Mouse (Mus musculus): ENCODE data around the gene Ecm1. TPM values are rescaled to one million over a fixed set of nuclear protein-coding genes. Genes with fewer than 3 reads are reported as not detected.
A peak's percentile ranks its signal among the peaks of the same experiment; 100 is the strongest.
"Not testable (repeated sequence)": the region's sequence is repeated elsewhere in the genome, so short reads cannot be mapped to it uniquely, and the experiment has no call there.

Ecm1 gene
- polyA plus RNA-seq, 1 experiment from 2014 or later: 254 TPM

DNA sequence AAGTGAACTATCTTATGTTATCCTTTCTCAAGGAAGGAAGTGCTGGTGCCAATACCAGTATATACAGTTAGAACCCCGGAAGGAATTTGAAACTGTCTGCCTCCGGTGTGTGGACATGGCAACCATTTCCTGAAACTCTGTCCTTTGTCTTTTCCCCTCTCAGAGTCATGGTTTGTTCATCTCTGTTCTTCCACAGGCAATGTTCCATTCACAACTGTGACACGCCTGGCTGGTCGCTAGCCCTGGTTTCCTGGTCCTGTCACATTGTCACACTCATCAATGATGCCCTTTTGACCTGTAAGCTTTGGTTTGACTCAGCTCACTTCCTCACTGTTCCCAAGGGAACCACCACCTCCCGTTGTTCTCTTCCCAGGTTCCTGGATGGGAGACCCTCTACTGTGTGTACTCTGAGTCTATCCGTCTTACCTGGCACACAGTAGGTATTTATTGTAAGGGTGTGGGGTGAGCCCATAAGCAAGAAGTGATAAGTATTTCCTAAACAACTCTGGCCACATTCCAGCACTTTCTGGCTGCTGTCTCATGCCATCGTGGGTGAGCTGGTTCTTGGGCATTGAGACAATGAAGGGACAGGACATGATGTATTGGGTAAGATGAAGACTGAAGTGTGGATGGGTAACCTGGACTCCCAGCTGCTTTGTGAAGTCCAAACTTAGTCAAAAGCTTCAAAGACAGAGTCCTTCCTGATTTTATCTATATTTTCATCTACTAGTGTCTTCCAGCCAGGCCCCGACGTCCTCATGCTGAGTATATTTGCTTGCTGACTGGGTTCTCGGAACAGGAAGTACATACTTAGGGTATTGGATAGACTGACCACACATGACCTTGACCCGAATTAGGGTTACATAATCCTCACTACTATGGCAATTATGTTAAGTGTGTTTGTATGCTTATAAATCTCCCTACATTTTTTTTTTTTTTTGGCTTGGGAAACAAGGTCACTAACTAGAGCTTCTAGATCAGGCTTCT lies 45.3 kb downstream of the Ecm1 start:
- TF ChIP-seq CTCF (IDR thresholded peaks at IDR 0.05; ENCODE audit: low read depth): no peak
- no peak for TF ChIP-seq EP300 (optimal IDR thresholded peaks at IDR 0.05)
- Histone ChIP-seq H3K36me3 (ENCODE audit: control insufficient read depth, insufficient read depth, low read length) (no peaks in the 10 kb centered on the region), H3K9me3 (ENCODE audit: control insufficient read depth, low read length) (no peaks in the 10 kb centered on the region), H3K4me3 (ENCODE audit: low read depth, low read length) (no peak overlapping the region), H3K27me3 (ENCODE audit: control insufficient read depth, insufficient read depth, low read length) (no peaks in the 10 kb centered on the region), H3K4me1 (replicated peaks; ENCODE audit: control insufficient read depth, insufficient read depth) (peaks cover 10% of the 10 kb centered on the region; the same call in 1 of the 2 replicates), H3K27ac (replicated peaks) (peak overlapping the region; percentile 41), H3K9ac (ENCODE audit: low read length) (no peak overlapping the region), H3K4me2 (replicated peaks; ENCODE audit: low read depth) (no peak overlapping the region)
- DNase-seq (ENCODE audit: low spot score) (peak; percentile 37), ATAC-seq (ENCODE audit: low FRiP score, low TSS enrichment) (peak; percentile 65)
- WGBS: 48% methylated on average over 11 of the region's 11 CpGs

DNA sequence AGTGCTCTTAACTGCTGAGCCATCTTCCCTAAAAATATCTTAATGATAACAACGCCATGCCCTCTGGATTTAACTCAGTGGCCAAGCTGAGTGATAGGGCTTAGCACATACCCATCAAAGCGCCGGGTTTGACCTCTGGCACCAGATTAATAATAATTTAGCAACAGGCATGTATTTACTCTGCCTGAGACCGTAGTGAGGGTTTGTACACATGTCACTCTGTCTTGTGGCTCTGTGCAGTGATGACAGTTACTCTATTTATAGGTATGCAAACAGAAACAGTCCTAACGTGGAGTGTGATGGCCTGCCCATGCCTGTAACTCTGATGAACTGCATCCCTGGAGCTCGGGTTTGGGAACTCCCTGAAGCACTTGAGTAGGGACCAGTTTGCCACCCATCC lies 46.7 kb downstream of the Ecm1 start:
- H3K4me2 ChIP-seq (replicated peaks; ENCODE audit: low read depth): no peak overlapping the region
- TF ChIP-seq EP300 (optimal IDR thresholded peaks at IDR 0.05) (no peak), CTCF (IDR thresholded peaks at IDR 0.05; ENCODE audit: low read depth) (no peak)
- H3K4me3 ChIP-seq (ENCODE audit: low read depth, low read length): no peak overlapping the region
- no peaks in the 10 kb centered on the region for H3K36me3 ChIP-seq (ENCODE audit: control insufficient read depth, insufficient read depth, low read length)
- H3K27ac ChIP-seq (replicated peaks): no peak overlapping the region
- DNase-seq (ENCODE audit: low spot score) (no peak), ATAC-seq (ENCODE audit: low FRiP score, low TSS enrichment) (no peak)
- no peaks in the 10 kb centered on the region for H3K9me3 ChIP-seq (ENCODE audit: control insufficient read depth, low read length)
- H3K4me1 ChIP-seq (replicated peaks; ENCODE audit: control insufficient read depth, insufficient read depth): peaks cover 10% of the 10 kb centered on the region; the same call in 1 of the 2 replicates
- H3K9ac ChIP-seq (ENCODE audit: low read length): no peak overlapping the region
- no peaks in the 10 kb centered on the region for H3K27me3 ChIP-seq (ENCODE audit: control insufficient read depth, insufficient read depth, low read length)
- 41% methylated on average over 6 of the region's 6 CpGs for WGBS

DNA sequence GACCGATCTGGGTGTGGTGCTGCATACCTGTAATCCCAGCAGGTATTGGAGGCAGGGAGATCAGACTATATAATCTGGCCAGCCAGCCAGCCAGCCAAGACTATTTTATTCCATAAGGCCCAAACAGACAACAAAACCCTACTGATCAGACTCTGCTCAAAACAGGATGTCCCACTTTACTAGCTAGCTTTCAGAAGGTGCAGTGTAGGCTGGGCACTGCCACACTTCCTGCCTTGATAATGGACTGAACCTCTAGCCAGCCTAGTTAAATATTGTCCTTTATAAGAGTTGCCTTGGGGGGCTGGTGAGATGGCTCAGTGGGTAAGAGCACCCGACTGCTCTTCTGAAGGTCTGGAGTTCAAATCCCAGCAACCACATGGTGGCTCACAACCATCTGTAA lies 48.8 kb downstream of the Ecm1 start:
- not testable (repeated sequence) for H3K27me3 ChIP-seq (ENCODE audit: control insufficient read depth, insufficient read depth, low read length); DNase-seq (ENCODE audit: low spot score); ATAC-seq (ENCODE audit: low FRiP score, low TSS enrichment); H3K4me2 ChIP-seq (replicated peaks; ENCODE audit: low read depth); H3K9me3 ChIP-seq (ENCODE audit: control insufficient read depth, low read length); H3K36me3 ChIP-seq (ENCODE audit: control insufficient read depth, insufficient read depth, low read length); H3K4me1 ChIP-seq (replicated peaks; ENCODE audit: control insufficient read depth, insufficient read depth); H3K9ac ChIP-seq (ENCODE audit: low read length); H3K4me3 ChIP-seq (ENCODE audit: low read depth, low read length)
- H3K27ac ChIP-seq (replicated peaks): peak overlapping the region; percentile 97
- 94% methylated on average over 2 of the region's 2 CpGs for WGBS

DNA sequence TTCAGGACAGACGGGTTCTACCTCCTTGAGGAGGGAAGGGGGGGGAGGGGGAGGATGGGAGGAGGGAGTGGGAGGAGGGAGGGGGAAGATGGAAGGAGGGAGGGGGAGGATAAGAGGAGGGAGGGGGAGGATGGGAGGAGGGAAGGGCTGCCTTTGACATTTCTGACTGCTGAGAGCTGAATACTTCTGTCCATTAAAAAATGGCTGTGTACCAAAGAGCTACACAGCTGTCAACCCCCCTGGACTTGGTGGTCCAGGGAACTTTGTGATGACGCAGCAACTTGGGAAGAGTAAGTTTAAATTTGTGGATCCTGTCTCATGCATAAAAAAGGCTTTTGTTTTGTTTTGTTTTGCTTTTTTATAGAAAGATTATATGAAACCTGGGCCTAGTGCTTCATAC lies 49.4 kb downstream of the Ecm1 start:
- no peaks in the 10 kb centered on the region for H3K36me3 ChIP-seq (ENCODE audit: control insufficient read depth, insufficient read depth, low read length)
- no peak for ATAC-seq (ENCODE audit: low FRiP score, low TSS enrichment)
- H3K4me2 ChIP-seq (replicated peaks; ENCODE audit: low read depth): no peak overlapping the region
- peak overlapping the region; percentile 97 for H3K27ac ChIP-seq (replicated peaks)
- no peak overlapping the region for H3K9ac ChIP-seq (ENCODE audit: low read length)
- H3K4me3 ChIP-seq (ENCODE audit: low read depth, low read length): no peak overlapping the region
- H3K9me3 ChIP-seq (ENCODE audit: control insufficient read depth, low read length): no peaks in the 10 kb centered on the region
- no peaks in the 10 kb centered on the region for H3K27me3 ChIP-seq (ENCODE audit: control insufficient read depth, insufficient read depth, low read length)
- WGBS: 32% methylated on average over 2 of the region's 2 CpGs
- no peak for TF ChIP-seq CTCF (IDR thresholded peaks at IDR 0.05; ENCODE audit: low read depth)
- no peak for TF ChIP-seq EP300 (optimal IDR thresholded peaks at IDR 0.05)
- peaks cover 9% of the 10 kb centered on the region for H3K4me1 ChIP-seq (replicated peaks; ENCODE audit: control insufficient read depth, insufficient read depth)
- DNase-seq (ENCODE audit: low spot score): no peak

DNA sequence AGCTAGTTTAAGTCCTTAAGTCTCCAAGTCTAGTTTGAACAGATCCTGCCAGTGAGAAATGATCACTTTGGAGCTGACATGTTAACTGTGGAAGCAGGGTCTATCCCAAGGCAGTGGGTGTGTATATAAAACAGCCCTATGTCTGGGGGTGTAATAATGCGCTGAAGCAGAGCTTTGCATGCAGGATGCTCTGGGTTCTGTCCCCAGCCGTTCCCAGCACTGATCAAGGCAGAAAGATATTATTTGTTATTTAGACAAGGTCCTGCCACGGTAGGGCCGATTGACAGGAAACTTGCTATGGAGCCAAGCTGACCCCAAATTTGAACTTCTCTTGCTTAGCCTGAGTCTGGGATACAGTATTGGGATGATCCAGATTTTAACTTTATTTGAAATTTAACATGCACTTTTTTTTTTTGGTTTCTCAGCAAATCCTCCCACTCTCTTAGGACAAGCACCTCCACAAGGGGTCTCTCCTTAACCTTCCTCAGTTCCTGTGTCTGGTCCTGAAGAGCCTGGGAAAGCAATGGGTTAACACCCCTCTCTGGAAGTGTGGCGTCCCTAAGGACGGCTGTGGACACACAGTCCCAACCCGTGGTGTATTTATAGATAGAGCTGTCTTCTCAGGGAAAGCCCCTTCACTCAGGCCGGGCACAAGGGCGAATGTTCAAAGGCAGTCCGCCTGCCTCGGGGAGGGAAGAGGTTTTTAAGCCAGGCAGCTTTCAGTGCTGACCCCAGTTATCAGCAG lies 50.0 kb downstream of the Ecm1 start:
- H3K4me2 ChIP-seq (replicated peaks; ENCODE audit: low read depth): no peak overlapping the region
- H3K9me3 ChIP-seq (ENCODE audit: control insufficient read depth, low read length): no peaks in the 10 kb centered on the region
- no peaks in the 10 kb centered on the region for H3K36me3 ChIP-seq (ENCODE audit: control insufficient read depth, insufficient read depth, low read length)
- DNase-seq (ENCODE audit: low spot score) (no peak), ATAC-seq (ENCODE audit: low FRiP score, low TSS enrichment) (0 out of 2 replicates have a peak, but pooled peaks have one; percentile 8)
- no peaks in the 10 kb centered on the region for H3K27me3 ChIP-seq (ENCODE audit: control insufficient read depth, insufficient read depth, low read length)
- H3K4me1 ChIP-seq (replicated peaks; ENCODE audit: control insufficient read depth, insufficient read depth): peaks cover 9% of the 10 kb centered on the region
- peak overlapping the region; percentile 97 for H3K27ac ChIP-seq (replicated peaks)
- peak; percentile 57 for TF ChIP-seq CTCF (IDR thresholded peaks at IDR 0.05; ENCODE audit: low read depth)
- no peak for TF ChIP-seq EP300 (optimal IDR thresholded peaks at IDR 0.05)
- H3K4me3 ChIP-seq (ENCODE audit: low read depth, low read length): no peak overlapping the region
- WGBS: 25% methylated on average over 11 of the region's 11 CpGs
- H3K9ac ChIP-seq (ENCODE audit: low read length): no peak overlapping the region

Data from stomach, postnatal 0 days (tissue).